Mouse (Mus musculus) left cerebral cortex, postnatal 4 days (tissue): Measurements from ENCODE around the gene Myh9. TPM values are rescaled to one million over a fixed set of nuclear protein-coding genes. Genes with fewer than 3 reads are reported as not detected.
"Not testable (repeated sequence)": the region's sequence is repeated elsewhere in the genome, so short reads cannot be mapped to it uniquely, and the experiment has no call there.

Source experiments
- DNase-seq: peaks from one replicate; pipeline ENCODE4 v3.0.0-alpha.2; 2022
- intact Hi-C: fragments of 180-260 bp; cut with DNase I; formaldehyde crosslinking; loops from one replicate; pipeline ENCODE4 v1.15.1; 2025
- total RNA-seq, 2 experiments: library from RNA; stranded (reverse); gene quantifications; 2 replicates each; pipeline ENCODE4 v1.2.3; 2021

Gene Myh9
- total RNA-seq, 2 experiments from 2014 or later = 59.5 to 63.4 TPM

- intact Hi-C loops = no loop called here
- DNase-seq = no peak
Measured at GRCm38 (mm10) chr15:77731605-77732004, 110.4 kb downstream of the Myh9 start.

GRCm38 (mm10) chr15:77728739-77729138 is 113.2 kb downstream of the Myh9 start, which contains the start of gene Apol9b:
TSS of gene Apol9b (plus strand) at chr15:77729039.
- intact Hi-C loops, DNase-seq: not testable (repeated sequence)

DNA sequence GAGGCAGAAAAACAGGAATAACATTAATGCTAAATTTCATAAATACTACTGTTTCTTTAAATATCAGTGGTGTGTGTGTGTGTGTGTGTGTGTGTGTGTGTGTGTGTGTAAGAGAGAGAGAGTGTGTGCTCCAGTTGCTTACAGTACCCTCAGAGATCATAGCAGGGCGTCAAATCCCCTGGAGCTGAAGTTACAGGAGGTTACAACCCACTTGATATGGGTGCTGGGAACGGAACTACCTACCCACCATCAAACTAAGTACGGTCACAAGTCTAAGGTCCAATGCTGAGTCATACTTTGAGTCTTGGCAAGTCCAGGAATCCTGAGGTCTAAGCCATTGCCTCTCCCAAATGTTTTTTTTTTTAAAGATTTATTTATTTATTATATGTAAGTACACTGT is 114.2 kb downstream of the Myh9 start:
- intact Hi-C loops = not testable (repeated sequence)

DNA sequence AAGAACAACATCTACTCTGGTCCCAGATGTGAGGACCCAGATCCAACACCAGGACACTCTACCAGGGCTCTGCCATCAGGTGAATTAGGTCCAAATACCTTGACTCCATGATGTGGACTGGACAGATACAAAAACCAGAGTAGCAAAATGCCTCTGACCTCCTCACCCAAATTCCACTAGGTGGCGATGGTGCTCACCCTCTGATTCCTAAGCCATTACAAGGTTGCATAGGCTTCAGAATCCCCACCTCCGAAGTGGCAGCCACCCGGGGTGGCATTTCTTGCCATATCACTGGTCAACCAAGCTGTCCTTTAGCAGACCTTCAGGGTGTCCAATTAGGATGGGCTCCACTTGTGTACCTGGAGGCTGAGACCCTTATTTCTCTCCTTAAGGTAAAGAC is 114.8 kb downstream of the Myh9 start:
- intact Hi-C loops = not testable (repeated sequence)

More for the DNA sequence above, 114.2 kb downstream of the Myh9 start:
- not testable (repeated sequence) for DNase-seq

DNA sequence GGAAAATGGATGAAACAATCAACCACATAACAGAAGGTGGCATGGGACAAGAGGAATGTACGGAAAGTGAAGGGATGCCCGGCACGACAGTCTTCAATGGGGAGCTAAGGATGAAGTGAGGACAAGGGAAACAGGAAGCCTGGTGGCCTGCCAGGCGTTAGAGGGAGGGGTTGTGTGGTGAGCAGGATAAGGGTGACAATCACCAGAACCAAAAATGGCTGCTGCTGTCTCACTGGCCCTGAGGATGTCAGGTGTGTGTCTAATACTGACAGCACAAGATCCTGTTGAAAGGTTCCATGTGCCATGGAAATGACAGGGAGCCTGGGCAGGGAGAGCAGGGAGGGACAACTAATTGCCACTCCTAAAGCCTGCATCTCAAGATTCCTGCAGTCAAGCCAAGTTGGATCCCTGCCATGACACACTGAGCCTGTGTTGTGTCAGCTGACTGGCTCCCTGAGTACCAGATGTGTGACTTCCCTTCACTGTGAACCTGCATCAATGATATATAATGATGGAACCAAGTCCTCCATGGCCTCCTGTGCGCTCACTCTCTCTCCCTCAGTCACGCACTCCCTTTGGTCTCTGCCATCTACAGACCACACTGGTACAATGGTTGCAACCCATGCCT is 116.5 kb downstream of the Myh9 start:
- peak; percentile 17 for DNase-seq
- intact Hi-C loops = not testable (repeated sequence)

More for the DNA sequence above, 114.8 kb downstream of the Myh9 start:
- not testable (repeated sequence) for DNase-seq

DNA sequence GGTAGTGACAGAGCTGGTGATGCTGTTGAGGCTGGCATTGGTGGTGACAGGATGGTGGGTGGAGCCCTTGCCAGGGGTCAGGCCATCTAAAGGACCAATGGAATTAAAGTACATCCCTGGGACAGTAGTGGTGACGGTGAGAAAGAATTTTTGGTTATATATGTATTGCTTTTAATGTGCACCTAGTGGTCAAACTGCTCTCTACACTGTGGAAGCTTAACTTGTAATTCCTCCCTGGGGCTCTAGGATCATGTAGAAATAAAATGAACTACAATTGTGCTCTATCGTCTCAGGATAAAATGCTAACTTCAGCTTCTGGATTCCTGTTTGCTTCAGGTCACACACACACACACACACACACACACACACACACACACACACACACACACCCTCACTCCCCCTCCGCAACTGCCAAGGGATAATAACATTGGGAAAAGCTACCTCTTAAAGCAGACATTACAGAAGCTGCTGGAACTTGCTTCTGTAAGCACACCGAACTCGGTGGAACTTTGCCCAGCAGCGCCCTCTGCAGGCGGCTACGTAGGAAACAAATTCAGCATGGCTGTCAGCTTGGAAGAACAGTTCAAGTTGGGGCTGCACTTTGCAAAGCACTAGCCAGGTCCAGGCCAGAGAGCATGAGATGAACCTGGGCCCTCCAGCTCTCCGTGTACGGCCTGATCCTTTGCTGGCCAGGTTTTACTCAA is 117.6 kb downstream of the Myh9 start:
- intact Hi-C loops, DNase-seq: not testable (repeated sequence)

DNA sequence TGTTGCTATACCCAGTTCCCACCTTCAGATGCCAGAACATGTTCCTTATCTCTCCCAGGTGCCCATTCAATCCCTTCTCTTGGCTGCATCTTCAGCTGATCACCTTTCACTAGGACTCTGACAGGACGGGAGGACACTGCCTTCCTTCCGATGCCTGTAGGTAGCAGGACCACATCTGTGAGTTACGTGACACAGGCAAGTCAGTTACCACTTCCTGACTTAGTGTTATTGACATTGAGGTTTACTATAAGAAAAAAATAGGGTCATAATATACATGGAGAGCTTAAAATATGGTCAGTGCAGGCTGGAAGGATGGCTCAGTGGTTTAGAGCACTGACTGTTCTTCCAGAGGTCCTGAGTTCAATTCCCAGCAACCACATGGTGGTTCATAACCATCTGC is 120.5 kb downstream of the Myh9 start:
- DNase-seq, intact Hi-C loops: not testable (repeated sequence)

DNA sequence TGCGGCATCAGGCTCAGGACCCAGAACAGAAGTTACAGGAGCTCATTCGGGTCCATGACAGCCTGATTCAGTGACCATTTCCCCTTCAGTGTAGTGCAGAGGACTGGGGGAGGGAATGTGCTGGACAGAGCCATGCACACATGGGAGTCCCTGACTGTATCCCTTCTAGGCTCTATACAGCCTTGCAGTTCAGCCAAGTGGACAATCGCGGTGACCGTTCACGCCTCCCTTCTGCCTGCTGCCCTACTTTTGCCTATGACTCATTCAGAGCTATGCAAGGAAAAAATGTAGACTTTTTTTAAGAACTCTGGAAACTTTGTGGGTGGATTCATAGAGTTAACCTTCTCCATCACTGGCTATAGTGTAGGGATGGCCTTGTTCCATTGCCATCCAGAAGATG is 123.7 kb downstream of the Myh9 start:
- not testable (repeated sequence) for DNase-seq

More for the DNA sequence above, 123.7 kb downstream of the Myh9 start:
- intact Hi-C loops = not testable (repeated sequence)

Other genes starting within 250 kb of the Myh9 start
- gene Apol10b, start 246.1 kb downstream of the Myh9 start, total RNA-seq = not detected
- gene Gm36245, start 242.9 kb downstream of the Myh9 start, total RNA-seq = not detected
- gene Apol11b, start 198.9 kb downstream of the Myh9 start, total RNA-seq = not detected
- not detected for gene Apol7e, start 143.3 kb downstream of the Myh9 start, total RNA-seq
- under 1 TPM in 1 of 2 experiments, not detected in 1; 0.22 TPM for gene Apol9b, start 113.1 kb downstream of the Myh9 start, total RNA-seq
- gene Apol8, start 85.2 kb downstream of the Myh9 start, total RNA-seq = under 1 TPM; 0.48 to 0.97 TPM
- 10 to 100 TPM; 91.0 to 92.4 TPM for gene Txn2, start 86.8 kb upstream of the Myh9 start, total RNA-seq
- 10 to 100 TPM; 19.1 to 20.3 TPM for gene Foxred2, start 114.5 kb upstream of the Myh9 start, total RNA-seq
- 100 to 1,000 TPM; 130 to 141 TPM for gene Eif3d, start 128.6 kb upstream of the Myh9 start, total RNA-seq